Mouse (Mus musculus): Measurements from ENCODE around the gene Hoxa6. TPM values are rescaled to one million over a fixed set of nuclear protein-coding genes. Genes with fewer than 3 reads are reported as not detected.

The Hoxa6 gene
- polyA plus RNA-seq, 1 experiment = not detected

GRCm38 (mm10) chr6:52218643-52219215 lies 10.2 kb upstream of the Hoxa6 start:
- no peak for TF ChIP-seq CTCF (IDR thresholded peaks at IDR 0.05; ENCODE audit: extremely low read depth, insufficient read depth, insufficient read length, insufficient replicate concordance)
- no peak for TF ChIP-seq POLR2A (IDR thresholded peaks at IDR 0.05; ENCODE audit: low read depth, low read length)
- H3K36me3 ChIP-seq (ENCODE audit: control insufficient read depth, insufficient read depth, low read length) = no peaks in the 10 kb centered on the region
- WGBS = 39% methylated on average over 14 of the region's 14 CpGs
- H3K27ac ChIP-seq (ENCODE audit: insufficient read depth, low read length) = no peak overlapping the region
- no peak for DNase-seq (ENCODE audit: low read depth in 1 of 2, low spot score in 2 of 2)
- H3K27me3 ChIP-seq (ENCODE audit: control insufficient read depth, insufficient read depth, low read length) = peaks cover 49% of the 10 kb centered on the region
- peaks cover 12% of the 10 kb centered on the region for H3K4me1 ChIP-seq (ENCODE audit: control insufficient read depth, insufficient read depth, insufficient read length)
- H3K4me3 ChIP-seq (ENCODE audit: extremely low read depth, insufficient read depth, insufficient read length) = no peak overlapping the region

GRCm38 (mm10) chr6:52217895-52218642 lies 9.5 kb upstream of the Hoxa6 start:
- Histone ChIP-seq H3K27ac (ENCODE audit: insufficient read depth, low read length) (no peak overlapping the region), H3K36me3 (ENCODE audit: control insufficient read depth, insufficient read depth, low read length) (no peaks in the 10 kb centered on the region), H3K27me3 (ENCODE audit: control insufficient read depth, insufficient read depth, low read length) (peaks cover 53% of the 10 kb centered on the region), H3K4me1 (ENCODE audit: control insufficient read depth, insufficient read depth, insufficient read length) (peaks cover 12% of the 10 kb centered on the region), H3K4me3 (ENCODE audit: extremely low read depth, insufficient read depth, insufficient read length) (peak overlapping the region; percentile 46; the same call in 1 of the 2 replicates)
- TF ChIP-seq CTCF (IDR thresholded peaks at IDR 0.05; ENCODE audit: extremely low read depth, insufficient read depth, insufficient read length, insufficient replicate concordance) (no peak), POLR2A (IDR thresholded peaks at IDR 0.05; ENCODE audit: low read depth, low read length) (no peak)
- 16% methylated on average over 23 of the region's 23 CpGs for WGBS
- DNase-seq (ENCODE audit: low read depth in 1 of 2, low spot score in 2 of 2) = no peak

DNA sequence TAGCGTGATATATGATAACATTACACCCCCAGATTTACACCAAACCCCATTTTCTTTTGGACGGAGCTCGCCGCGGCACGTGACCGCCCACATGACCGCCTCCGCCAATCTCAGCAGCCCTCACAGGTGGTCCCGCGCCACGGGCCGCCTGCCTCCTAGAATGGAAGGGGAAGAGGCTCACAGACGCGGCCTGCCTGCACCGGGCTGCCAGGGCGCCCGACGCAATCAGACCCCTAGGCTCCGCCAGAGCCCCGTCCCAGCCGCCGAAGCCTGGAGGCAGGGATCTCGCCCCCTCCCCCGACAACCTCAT lies 8.9 kb upstream of the Hoxa6 start:
- Histone ChIP-seq H3K27me3 (ENCODE audit: control insufficient read depth, insufficient read depth, low read length) (peaks cover 55% of the 10 kb centered on the region), H3K27ac (ENCODE audit: insufficient read depth, low read length) (no peak overlapping the region), H3K4me1 (ENCODE audit: control insufficient read depth, insufficient read depth, insufficient read length) (peaks cover 15% of the 10 kb centered on the region), H3K4me3 (ENCODE audit: extremely low read depth, insufficient read depth, insufficient read length) (peak overlapping the region; percentile 46), H3K36me3 (ENCODE audit: control insufficient read depth, insufficient read depth, low read length) (no peaks in the 10 kb centered on the region)
- no peak for TF ChIP-seq CTCF (IDR thresholded peaks at IDR 0.05; ENCODE audit: extremely low read depth, insufficient read depth, insufficient read length, insufficient replicate concordance)
- TF ChIP-seq POLR2A (IDR thresholded peaks at IDR 0.05; ENCODE audit: low read depth, low read length) = no peak
- 1% methylated on average over 25 of the region's 25 CpGs for WGBS
- no peak for DNase-seq (ENCODE audit: low read depth in 1 of 2, low spot score in 2 of 2)

GRCm38 (mm10) chr6:52216691-52217458 lies 8.4 kb upstream of the Hoxa6 start:
- no peak overlapping the region for H3K27ac ChIP-seq (ENCODE audit: insufficient read depth, low read length)
- no peaks in the 10 kb centered on the region for H3K36me3 ChIP-seq (ENCODE audit: control insufficient read depth, insufficient read depth, low read length)
- no peak for DNase-seq (ENCODE audit: low read depth in 1 of 2, low spot score in 2 of 2)
- H3K27me3 ChIP-seq (ENCODE audit: control insufficient read depth, insufficient read depth, low read length) = peaks cover 52% of the 10 kb centered on the region
- TF ChIP-seq CTCF (IDR thresholded peaks at IDR 0.05; ENCODE audit: extremely low read depth, insufficient read depth, insufficient read length, insufficient replicate concordance) = no peak
- TF ChIP-seq POLR2A (IDR thresholded peaks at IDR 0.05; ENCODE audit: low read depth, low read length) = no peak
- H3K4me3 ChIP-seq (ENCODE audit: extremely low read depth, insufficient read depth, insufficient read length) = peak overlapping the region; percentile 46
- H3K4me1 ChIP-seq (ENCODE audit: control insufficient read depth, insufficient read depth, insufficient read length) = peaks cover 15% of the 10 kb centered on the region
- 1% methylated on average over 60 of the region's 60 CpGs for WGBS

GRCm38 (mm10) chr6:52215771-52216535 lies 7.4 kb upstream of the Hoxa6 start:
- no peaks in the 10 kb centered on the region for H3K36me3 ChIP-seq (ENCODE audit: control insufficient read depth, insufficient read depth, low read length)
- H3K4me3 ChIP-seq (ENCODE audit: extremely low read depth, insufficient read depth, insufficient read length) = no peak overlapping the region
- DNase-seq (ENCODE audit: low read depth in 1 of 2, low spot score in 2 of 2) = no peak
- 16% methylated on average over 30 of the region's 30 CpGs for WGBS
- peaks cover 15% of the 10 kb centered on the region for H3K4me1 ChIP-seq (ENCODE audit: control insufficient read depth, insufficient read depth, insufficient read length)
- H3K27me3 ChIP-seq (ENCODE audit: control insufficient read depth, insufficient read depth, low read length) = peaks cover 49% of the 10 kb centered on the region
- TF ChIP-seq CTCF (IDR thresholded peaks at IDR 0.05; ENCODE audit: extremely low read depth, insufficient read depth, insufficient read length, insufficient replicate concordance) (no peak), POLR2A (IDR thresholded peaks at IDR 0.05; ENCODE audit: low read depth, low read length) (no peak)
- H3K27ac ChIP-seq (ENCODE audit: insufficient read depth, low read length) = no peak overlapping the region

DNA sequence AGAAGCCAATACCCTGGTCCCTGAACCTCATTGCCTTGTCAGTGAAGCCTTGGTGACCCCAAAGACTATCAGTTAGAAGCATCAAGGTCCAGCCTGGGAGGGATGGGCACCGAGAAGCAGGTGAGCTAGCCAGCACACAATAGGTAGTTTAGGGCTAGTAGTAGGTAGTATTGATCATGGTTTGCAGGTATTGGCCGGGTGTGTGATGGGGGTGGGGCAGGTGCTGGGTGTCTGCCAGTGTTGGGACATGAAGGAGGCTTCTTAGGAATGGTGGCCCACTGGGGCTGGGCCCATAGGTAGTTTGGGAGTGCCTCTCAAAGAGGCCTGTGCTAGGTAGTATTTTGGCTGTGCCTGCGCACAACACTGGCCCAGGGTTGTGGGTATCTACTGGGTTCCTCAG lies 6.5 kb upstream of the Hoxa6 start:
- DNase-seq (ENCODE audit: low read depth in 1 of 2, low spot score in 2 of 2) = no peak
- Histone ChIP-seq H3K4me3 (ENCODE audit: extremely low read depth, insufficient read depth, insufficient read length) (no peak overlapping the region), H3K27me3 (ENCODE audit: control insufficient read depth, insufficient read depth, low read length) (peaks cover 45% of the 10 kb centered on the region), H3K4me1 (ENCODE audit: control insufficient read depth, insufficient read depth, insufficient read length) (peaks cover 15% of the 10 kb centered on the region), H3K36me3 (ENCODE audit: control insufficient read depth, insufficient read depth, low read length) (no peaks in the 10 kb centered on the region), H3K27ac (ENCODE audit: insufficient read depth, low read length) (no peak overlapping the region)
- WGBS = 88% methylated on average over 3 of the region's 3 CpGs
- TF ChIP-seq CTCF (IDR thresholded peaks at IDR 0.05; ENCODE audit: extremely low read depth, insufficient read depth, insufficient read length, insufficient replicate concordance) = no peak
- TF ChIP-seq POLR2A (IDR thresholded peaks at IDR 0.05; ENCODE audit: low read depth, low read length) = no peak

Measured in spleen, adult 2 months (tissue).